Mouse (Mus musculus): ENCODE measurements at regions not wholly inside any gene's neighbourhood (a gene's known extent, or its start where the extent isn't known, plus 50 kb on each side); places are given as distances from the start of the nearest gene placed in this dataset.

DNA sequence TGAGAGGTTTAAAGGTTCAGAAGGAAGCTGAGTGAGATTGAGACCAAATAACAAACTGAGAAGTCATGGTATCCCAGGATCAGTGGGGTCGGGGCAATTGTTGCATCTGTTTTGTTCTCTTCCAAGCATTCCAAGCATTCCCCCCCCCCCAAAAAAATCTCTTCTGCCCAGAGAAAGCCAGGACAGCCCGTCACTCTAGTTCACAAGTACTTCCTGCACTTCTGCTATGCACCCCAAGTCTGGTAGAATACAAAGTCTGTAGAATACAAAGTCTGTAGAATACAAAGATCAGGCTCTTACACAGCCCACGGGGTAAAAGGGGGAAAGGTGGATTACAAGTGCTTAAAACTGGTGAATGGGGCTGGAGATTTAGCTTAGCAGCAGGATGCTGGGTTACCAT is 99.5 kb upstream of the Rad23b start:
- no peak for DNase-seq (ENCODE audit: extremely low read depth)
- H3K36me3 ChIP-seq (replicated peaks in 1 of 2; ENCODE audit: control insufficient read depth in 1 of 2, insufficient read depth in 1 of 2, low read length in 1 of 2) = no peaks in the 10 kb centered on the region
- H3K9me3 ChIP-seq (replicated peaks; ENCODE audit: low read length) = no peaks in the 10 kb centered on the region
- H3K27ac ChIP-seq (ENCODE audit: insufficient read depth, low read depth) = no peak overlapping the region
- no peak for TF ChIP-seq EP300 (IDR thresholded peaks at IDR 0.05; ENCODE audit: low read length)
- no peak overlapping the region for H3K4me2 ChIP-seq (ENCODE audit: insufficient read depth, low read depth, poor library complexity, severe bottlenecking)
- H3K4me1 ChIP-seq (ENCODE audit: control insufficient read depth in 1 of 2, insufficient read depth in 2 of 2) = no peaks in the 10 kb centered on the region
- H3K27me3 ChIP-seq (replicated peaks) = no peaks in the 10 kb centered on the region
- no peak overlapping the region for H3K9ac ChIP-seq (ENCODE audit: insufficient read depth, low read depth)
- no peaks in the 10 kb centered on the region for H3K79me2 ChIP-seq (replicated peaks; ENCODE audit: control insufficient read depth, extremely low read depth, insufficient read depth, poor library complexity, severe bottlenecking)
- in situ Hi-C loops (cut with MboI; ENCODE audit: low pct_ligation_motif_present, low pct_unique_long_range_greater_than_20kb, low sequenced_read_pairs) (no loop called here), dilution Hi-C loops (cut with MboI; ENCODE audit: extremely low pct_ligation_motif_present, extremely low pct_unique_long_range_greater_than_20kb, low sequenced_read_pairs) (no loop called here)
- no peak overlapping the region for H3K4me3 ChIP-seq (replicated peaks in 1 of 3; ENCODE audit: low read depth in 2 of 3, low read length in 2 of 3, poor library complexity in 1 of 3)

DNA sequence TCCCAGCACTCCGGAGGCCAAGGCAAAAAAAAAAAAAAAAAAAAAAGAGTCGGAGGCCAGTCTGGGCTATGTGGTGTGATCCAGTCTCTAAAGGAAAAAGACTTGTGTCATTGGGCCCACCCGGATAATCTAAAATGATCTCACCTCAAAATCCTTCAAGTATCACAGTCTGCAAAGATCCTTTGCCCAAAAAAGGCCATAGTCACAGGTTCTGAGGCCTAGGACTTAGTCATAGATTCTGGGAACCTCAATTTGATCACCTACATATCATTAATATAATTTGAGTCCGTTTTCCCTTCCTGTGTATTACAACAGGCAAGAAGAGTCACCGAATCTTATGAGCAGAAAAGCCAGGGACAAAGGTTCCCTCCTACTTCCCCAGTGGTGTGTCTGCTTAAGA is 98.3 kb upstream of the Rad23b start:
- in situ Hi-C loops (cut with MboI; ENCODE audit: low pct_ligation_motif_present, low pct_unique_long_range_greater_than_20kb, low sequenced_read_pairs) = no loop called here

GRCm38 (mm10) chr4:55253769-55254168 is 96.1 kb upstream of the Rad23b start:
- in situ Hi-C loops (cut with MboI; ENCODE audit: low pct_ligation_motif_present, low pct_unique_long_range_greater_than_20kb, low sequenced_read_pairs) = no loop called here
- no peak overlapping the region for H3K4me3 ChIP-seq (replicated peaks in 1 of 3; ENCODE audit: low read depth in 2 of 3, low read length in 2 of 3, poor library complexity in 1 of 3)
- no peak overlapping the region for H3K9ac ChIP-seq (ENCODE audit: insufficient read depth, low read depth)
- no peaks in the 10 kb centered on the region for H3K9me3 ChIP-seq (replicated peaks; ENCODE audit: low read length)
- no peak overlapping the region for H3K4me2 ChIP-seq (ENCODE audit: insufficient read depth, low read depth, poor library complexity, severe bottlenecking)
- DNase-seq (ENCODE audit: extremely low read depth) = no peak
- H3K4me1 ChIP-seq (ENCODE audit: control insufficient read depth in 1 of 2, insufficient read depth in 2 of 2) = no peaks in the 10 kb centered on the region
- TF ChIP-seq USF2 (conservative IDR thresholded peaks at IDR 0.05; ENCODE audit: low read depth, low read length) (no peak), MAZ (IDR thresholded peaks at IDR 0.05; ENCODE audit: low read depth, low read length) (no peak), BHLHE40 (IDR thresholded peaks at IDR 0.05; ENCODE audit: low read depth, low read length) (no peak), SMC3 (IDR thresholded peaks at IDR 0.05; ENCODE audit: low read depth, low read length) (no peak), JUN (IDR thresholded peaks at IDR 0.05; ENCODE audit: insufficient read depth, low read depth, low read length) (no peak), ZMIZ1 (IDR thresholded peaks at IDR 0.05; ENCODE audit: low read depth, low read length) (no peak), KAT2A (IDR thresholded peaks at IDR 0.05; ENCODE audit: insufficient replicate concordance, low read length) (no peak), CHD1 (IDR thresholded peaks at IDR 0.05; ENCODE audit: low read depth, low read length) (no peak), POLR2A (IDR thresholded peaks at IDR 0.05; ENCODE audit: low read depth, low read length) (no peak), IRF4 (IDR thresholded peaks at IDR 0.05; ENCODE audit: low read depth, low read length) (no peak), MEF2A (IDR thresholded peaks at IDR 0.05; ENCODE audit: borderline replicate concordance, low read depth, low read length) (no peak), GABPA (IDR thresholded peaks at IDR 0.05; ENCODE audit: insufficient replicate concordance, low read depth, low read length) (no peak), UBTF (IDR thresholded peaks at IDR 0.05; ENCODE audit: low read depth, low read length) (no peak)
- H3K27me3 ChIP-seq (replicated peaks) = no peaks in the 10 kb centered on the region
- dilution Hi-C loops (cut with MboI; ENCODE audit: extremely low pct_ligation_motif_present, extremely low pct_unique_long_range_greater_than_20kb, low sequenced_read_pairs) = no loop called here
- no peaks in the 10 kb centered on the region for H3K79me2 ChIP-seq (replicated peaks; ENCODE audit: control insufficient read depth, extremely low read depth, insufficient read depth, poor library complexity, severe bottlenecking)
- no peaks in the 10 kb centered on the region for H3K36me3 ChIP-seq (replicated peaks in 1 of 2; ENCODE audit: control insufficient read depth in 1 of 2, insufficient read depth in 1 of 2, low read length in 1 of 2)
- no peak overlapping the region for H3K27ac ChIP-seq (ENCODE audit: insufficient read depth, low read depth)

More for the DNA sequence above, 98.3 kb upstream of the Rad23b start:
- TF ChIP-seq E2F4 (IDR thresholded peaks at IDR 0.05; ENCODE audit: insufficient replicate concordance, low read depth, low read length) = no peak
- TF ChIP-seq MEF2A (IDR thresholded peaks at IDR 0.05; ENCODE audit: borderline replicate concordance, low read depth, low read length) = no peak
- TF ChIP-seq IRF4 (IDR thresholded peaks at IDR 0.05; ENCODE audit: low read depth, low read length) = no peak
- no peak for TF ChIP-seq POLR2AphosphoS2 (IDR thresholded peaks at IDR 0.05; ENCODE audit: low read depth, low read length)
- no peak for TF ChIP-seq JUN (IDR thresholded peaks at IDR 0.05; ENCODE audit: insufficient read depth, low read depth, low read length)
- no peak for TF ChIP-seq SMC3 (IDR thresholded peaks at IDR 0.05; ENCODE audit: low read depth, low read length)
- no peak for TF ChIP-seq JUND (conservative IDR thresholded peaks at IDR 0.05; ENCODE audit: low read depth, low read length)
- no peak for TF ChIP-seq MAZ (IDR thresholded peaks at IDR 0.05; ENCODE audit: low read depth, low read length)
- no peak for TF ChIP-seq ZC3H11A (IDR thresholded peaks at IDR 0.05; ENCODE audit: low read depth, low read length)
- TF ChIP-seq CHD1 (IDR thresholded peaks at IDR 0.05; ENCODE audit: low read depth, low read length) = no peak
- no peak for TF ChIP-seq SIN3A (IDR thresholded peaks at IDR 0.05; ENCODE audit: low read length)
- TF ChIP-seq UBTF (IDR thresholded peaks at IDR 0.05; ENCODE audit: low read depth, low read length) = no peak
- no peak for TF ChIP-seq KAT2A (IDR thresholded peaks at IDR 0.05; ENCODE audit: insufficient replicate concordance, low read length)
- TF ChIP-seq TCF12 (IDR thresholded peaks at IDR 0.05; ENCODE audit: low read depth, low read length) = no peak
- no peak for TF ChIP-seq ZKSCAN1 (IDR thresholded peaks at IDR 0.05; ENCODE audit: borderline replicate concordance, low read depth, low read length)
- no peak for TF ChIP-seq ELF1 (IDR thresholded peaks at IDR 0.05; ENCODE audit: low read depth, low read length)
- TF ChIP-seq ZMIZ1 (IDR thresholded peaks at IDR 0.05; ENCODE audit: low read depth, low read length) = no peak
- TF ChIP-seq USF2 (conservative IDR thresholded peaks at IDR 0.05; ENCODE audit: low read depth, low read length) = no peak
- Histone ChIP-seq H3K27me3 (replicated peaks) (no peaks in the 10 kb centered on the region), H3K27ac (ENCODE audit: insufficient read depth, low read depth) (no peak overlapping the region), H3K4me3 (replicated peaks in 1 of 3; ENCODE audit: low read depth in 2 of 3, low read length in 2 of 3, poor library complexity in 1 of 3) (no peak overlapping the region), H3K4me1 (ENCODE audit: control insufficient read depth in 1 of 2, insufficient read depth in 2 of 2) (no peaks in the 10 kb centered on the region), H3K4me2 (ENCODE audit: insufficient read depth, low read depth, poor library complexity, severe bottlenecking) (no peak overlapping the region), H3K36me3 (replicated peaks in 1 of 2; ENCODE audit: control insufficient read depth in 1 of 2, insufficient read depth in 1 of 2, low read length in 1 of 2) (no peaks in the 10 kb centered on the region), H3K9me3 (replicated peaks; ENCODE audit: low read length) (no peaks in the 10 kb centered on the region), H3K79me2 (replicated peaks; ENCODE audit: control insufficient read depth, extremely low read depth, insufficient read depth, poor library complexity, severe bottlenecking) (no peaks in the 10 kb centered on the region), H3K9ac (ENCODE audit: insufficient read depth, low read depth) (no peak overlapping the region)
- dilution Hi-C loops (cut with MboI; ENCODE audit: extremely low pct_ligation_motif_present, extremely low pct_unique_long_range_greater_than_20kb, low sequenced_read_pairs) = no loop called here
- no peak for DNase-seq (ENCODE audit: extremely low read depth)

All from CH12.LX (cell line).